Mouse (Mus musculus) limb, embryonic 14.5 days (tissue): ENCODE data around the gene Tbxas1. TPM values are rescaled to one million over a fixed set of nuclear protein-coding genes. Genes with fewer than 3 reads are reported as not detected.

Experiments used
- ATAC-seq: fragments of 200-750 bp; cut with Nextera tagmentation; 2 replicates; pipeline ENCODE4 v1.8.0; 2017; ENCODE audit warnings: low read depth, moderate number of reproducible peaks, moderate TSS enrichment; ENCODE audit not compliant: low FRiP score
- DNase-seq: peaks from one replicate; pipeline ENCODE4 v3.0.0-alpha.2; 2015; ENCODE audit warnings: low spot score
- H3K27ac ChIP-seq: fragments of 300-500 bp; sonication (generic); replicated peaks from 2 replicates; pipeline ENCODE4 v1.5.1; 2014; ENCODE audit warnings: low read depth, mild to moderate bottlenecking, low read length, moderate library complexity, mixed read lengths
- H3K27me3 ChIP-seq: fragments of 300-500 bp; sonication (generic); 2 replicates; pipeline ENCODE4 v1.6.1; 2014; ENCODE audit warnings: low read length, mixed read lengths; ENCODE audit not compliant: control insufficient read depth, insufficient read depth
- H3K36me3 ChIP-seq: fragments of 300-500 bp; sonication (generic); 2 replicates; pipeline ENCODE4 v1.6.1; 2014; ENCODE audit warnings: mild to moderate bottlenecking, low read length, moderate library complexity, mixed read lengths; ENCODE audit not compliant: control insufficient read depth, insufficient read depth
- H3K4me1 ChIP-seq: fragments of 300-500 bp; sonication (generic); 2 replicates; pipeline ENCODE4 v1.6.1; 2014; ENCODE audit warnings: antibody characterized with exemption, low read length, mixed read lengths; ENCODE audit not compliant: control insufficient read depth, insufficient read depth
- H3K4me2 ChIP-seq: fragments of 300-500 bp; sonication (generic); replicated peaks from 2 replicates; pipeline ENCODE4 v1.6.1; 2014; ENCODE audit warnings: low read depth, mild to moderate bottlenecking, low read length, moderate library complexity; ENCODE audit not compliant: severe bottlenecking
- H3K4me3 ChIP-seq: fragments of 300-500 bp; sonication (generic); replicated peaks from 2 replicates; pipeline ENCODE4 v1.5.1; 2014; ENCODE audit warnings: low read length
- H3K9ac ChIP-seq: fragments of 300-500 bp; sonication (generic); 2 replicates; pipeline ENCODE4 v1.6.1; 2014; ENCODE audit warnings: mild to moderate bottlenecking, low read depth, low read length, moderate library complexity; ENCODE audit not compliant: severe bottlenecking
- H3K9me3 ChIP-seq: fragments of 300-500 bp; sonication (generic); 2 replicates; pipeline ENCODE4 v1.6.1; 2016; ENCODE audit warnings: low read length; ENCODE audit not compliant: control insufficient read depth
- POLR2A ChIP-seq: fragments of 200-500 bp; IDR thresholded peaks from 2 replicates; pipeline ENCODE4 v1.8.0; 2012; ENCODE audit warnings: inconsistent platforms, mild to moderate bottlenecking, moderate library complexity, borderline replicate concordance; ENCODE audit not compliant: insufficient read depth, insufficient read length; ENCODE audit errors: extremely low read depth
- WGBS: fragments of 180-500 bp; shearing (Covaris S2); extraction: QIAGEN DNeasy Blood & Tissue Kit; methylation state at CpG from one replicate; pipeline ENCODE4 v1.1.7; 2014; 5-methylcytosine and 5-hydroxymethylcytosine counted together
- polyA plus RNA-seq, 2 experiments: library from polyadenylated mRNA; depleted of rRNA in 1 of 2; stranded (reverse) in 1 of 2; unstranded in 1 of 2; fragments of >200 nt; fragmentation: Nextera tagmentation in 1 of 2; extraction: Ambion mirVana in 1 of 2; gene quantifications; 2 replicates each; pipeline versions ENCODE4 v1.2.1 to v1.2.3; 2012 to 2014

Gene Tbxas1
- polyA plus RNA-seq (2012; rRNA removed): 1.8 and 3.4 TPM in 2 replicates
- 2.6 and 3.2 TPM in 2 replicates for polyA plus RNA-seq (2014; fragmentation: Nextera tagmentation; extraction: Ambion mirVana)

DNA sequence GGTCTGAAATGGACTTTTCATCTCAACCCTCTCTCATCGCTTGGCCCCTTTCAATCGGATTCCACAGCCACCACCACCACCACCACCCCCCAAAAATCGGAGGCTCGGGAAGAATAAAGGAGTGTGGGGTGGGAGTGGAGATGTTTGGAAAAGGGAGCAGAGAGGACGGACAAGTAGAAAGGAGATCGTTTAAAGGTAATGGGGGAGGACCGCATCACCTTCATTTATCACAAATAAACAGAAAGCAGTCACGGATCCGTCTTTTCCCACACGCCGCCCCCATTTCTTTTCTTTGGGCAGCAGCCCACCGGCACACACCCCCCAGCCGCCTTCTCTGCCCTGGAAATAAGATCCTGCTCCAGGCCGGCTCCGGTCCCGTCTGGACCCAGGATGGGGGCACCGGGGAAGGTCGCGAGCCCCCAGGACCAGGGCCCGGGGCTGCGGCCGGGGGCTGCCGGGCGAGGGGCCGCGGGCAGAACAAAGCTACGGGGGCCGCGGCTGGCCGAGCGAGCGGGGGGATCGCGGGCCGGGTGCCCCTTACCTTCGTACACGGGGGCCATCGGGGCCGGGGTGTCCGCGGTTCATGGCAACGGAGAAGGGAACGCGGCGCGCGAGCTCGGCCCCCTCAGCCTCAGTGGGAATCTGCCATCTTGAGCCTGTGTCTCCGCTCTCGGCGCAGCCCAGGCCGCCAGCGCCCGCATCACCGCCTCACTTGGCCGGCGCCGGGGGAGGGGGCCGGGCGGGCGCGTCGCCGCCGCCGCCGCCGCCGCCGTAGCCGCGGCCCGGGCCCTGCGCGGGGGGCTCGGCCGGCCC lies at the start of gene Tbxas1:
Gene Tbxas1 (plus strand): TSS at position 147 of the 813 bp plus-strand sequence.
- 2% methylated on average over 26 of the region's 77 CpGs for WGBS
- H3K4me2 ChIP-seq: peak within 1 kb of the TSS; percentile 51
- H3K9me3 ChIP-seq: no peaks in the 10 kb centered on the region
- 0 out of 2 replicates have a peak, but pooled peaks have one; percentile 14 for TF ChIP-seq POLR2A
- peak within 1 kb of the TSS; percentile 95 for H3K27ac ChIP-seq
- peak within 1 kb of the TSS; percentile 97 for H3K9ac ChIP-seq
- peak within 1 kb of the TSS; percentile 92 for H3K4me3 ChIP-seq
- DNase-seq (peak; percentile 33), ATAC-seq (peak; percentile 56; the same call in 1 of the 2 replicates)
- H3K27me3 ChIP-seq: no peaks in the 10 kb centered on the region
- H3K4me1 ChIP-seq: peaks cover 14% of the 10 kb centered on the region
- no peaks in the 10 kb centered on the region for H3K36me3 ChIP-seq

DNA sequence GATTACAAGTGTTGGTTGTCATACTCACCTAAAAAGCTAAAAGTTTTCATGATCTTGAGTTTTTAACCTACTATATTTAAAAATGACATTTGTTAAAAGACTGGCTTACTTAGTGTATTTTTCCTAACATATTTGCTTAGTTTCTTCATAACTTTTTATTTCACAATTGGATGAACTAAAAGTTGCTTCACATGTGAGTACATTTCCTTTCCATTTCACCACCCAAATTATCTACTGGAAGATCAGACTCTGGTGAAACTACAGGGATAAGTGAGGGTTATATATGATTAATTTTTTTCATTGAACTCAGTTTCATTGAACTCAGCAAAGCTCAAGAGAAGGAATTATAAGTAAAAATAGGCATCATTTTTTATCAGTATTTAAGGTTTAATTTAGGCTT lies 49.3 kb upstream of the Tbxas1 start:
- Histone ChIP-seq H3K4me3 (no peak overlapping the region), H3K9me3 (no peaks in the 10 kb centered on the region), H3K9ac (no peak overlapping the region), H3K27me3 (no peaks in the 10 kb centered on the region), H3K27ac (no peak overlapping the region), H3K36me3 (no peaks in the 10 kb centered on the region), H3K4me2 (no peak overlapping the region), H3K4me1 (no peaks in the 10 kb centered on the region)
- DNase-seq (no peak), ATAC-seq (no peak)
- TF ChIP-seq POLR2A: no peak

DNA sequence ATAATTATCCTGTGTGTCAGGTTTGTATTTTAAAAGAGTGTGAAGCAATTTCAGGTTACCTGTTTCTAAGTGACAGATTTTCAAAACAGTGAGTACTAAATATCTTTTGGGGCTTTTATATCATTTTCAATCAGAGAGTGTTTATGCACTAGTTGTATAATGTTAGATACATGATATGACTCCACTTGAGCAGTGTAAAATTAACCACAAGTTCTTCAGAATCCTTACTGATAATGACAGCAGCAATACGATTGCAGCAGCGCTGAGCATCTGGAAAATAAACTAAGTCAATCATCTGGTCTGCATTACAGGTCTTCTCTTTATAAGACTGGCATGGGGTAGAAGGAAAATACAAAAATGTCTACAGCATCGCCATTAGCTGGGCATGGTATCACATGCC lies 48.3 kb upstream of the Tbxas1 start:
- no peak overlapping the region for H3K9ac ChIP-seq
- ATAC-seq (no peak), DNase-seq (no peak)
- H3K27me3 ChIP-seq: no peaks in the 10 kb centered on the region
- H3K4me1 ChIP-seq: no peaks in the 10 kb centered on the region
- TF ChIP-seq POLR2A: no peak
- H3K9me3 ChIP-seq: no peaks in the 10 kb centered on the region
- H3K27ac ChIP-seq: no peak overlapping the region
- H3K36me3 ChIP-seq: no peaks in the 10 kb centered on the region
- 61% methylated on average over 3 of the region's 3 CpGs for WGBS
- H3K4me2 ChIP-seq: no peak overlapping the region
- no peak overlapping the region for H3K4me3 ChIP-seq

DNA sequence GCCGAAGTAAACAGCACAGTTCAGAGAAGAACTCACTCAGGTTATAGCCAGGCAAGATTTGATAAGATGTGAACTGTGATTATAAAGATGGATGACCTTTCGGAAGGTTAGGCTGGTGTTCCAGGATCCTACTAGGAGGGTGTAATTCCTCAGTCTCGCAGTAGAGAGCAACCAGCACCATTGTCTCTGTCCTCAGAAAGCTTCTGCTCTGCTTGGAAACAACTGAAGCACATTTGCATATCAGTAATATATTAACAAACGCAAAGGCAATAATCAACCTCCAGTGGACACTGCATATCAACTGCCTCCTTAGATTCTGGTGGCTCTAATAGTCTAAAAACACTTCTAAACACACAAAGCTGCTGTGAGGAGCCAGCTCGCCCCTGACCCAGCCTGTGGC lies 47.8 kb upstream of the Tbxas1 start:
- TF ChIP-seq POLR2A: no peak
- WGBS: 71% methylated on average over 5 of the region's 5 CpGs

DNA sequence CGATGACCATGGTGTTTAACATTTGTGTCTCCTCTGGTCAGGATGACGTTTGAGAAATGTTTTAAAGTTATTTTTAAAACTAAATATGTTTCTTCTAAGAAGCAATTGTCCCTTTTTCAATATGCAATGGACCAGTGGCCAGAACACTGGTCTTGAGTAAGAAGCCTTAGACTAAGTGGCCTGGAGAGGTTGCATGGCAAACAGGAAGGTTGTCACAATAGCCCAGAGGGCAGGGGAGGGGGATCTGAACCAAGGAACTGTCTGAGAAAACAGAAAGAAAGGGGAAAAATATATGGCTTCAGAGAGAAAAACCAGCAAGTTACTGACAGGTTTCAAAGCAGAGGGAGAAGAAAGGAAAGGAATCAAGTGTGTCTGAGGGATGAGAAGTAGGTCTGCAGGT lies 47.0 kb upstream of the Tbxas1 start:
- Histone ChIP-seq H3K9ac (no peak overlapping the region), H3K36me3 (no peaks in the 10 kb centered on the region), H3K4me2 (no peak overlapping the region), H3K4me3 (no peak overlapping the region), H3K4me1 (no peaks in the 10 kb centered on the region; the same call in 1 of the 2 replicates), H3K27ac (no peak overlapping the region), H3K27me3 (no peaks in the 10 kb centered on the region), H3K9me3 (no peaks in the 10 kb centered on the region)
- no peak for ATAC-seq
- WGBS: 88% methylated on average over 2 of the region's 2 CpGs
- no peak for DNase-seq
- no peak for TF ChIP-seq POLR2A

More for the DNA sequence above, 47.8 kb upstream of the Tbxas1 start:
- Histone ChIP-seq H3K4me3 (no peak overlapping the region), H3K36me3 (no peaks in the 10 kb centered on the region), H3K4me1 (no peaks in the 10 kb centered on the region), H3K9ac (no peak overlapping the region), H3K9me3 (no peaks in the 10 kb centered on the region), H3K27me3 (no peaks in the 10 kb centered on the region), H3K27ac (no peak overlapping the region), H3K4me2 (no peak overlapping the region)
- no peak for ATAC-seq
- no peak for DNase-seq

DNA sequence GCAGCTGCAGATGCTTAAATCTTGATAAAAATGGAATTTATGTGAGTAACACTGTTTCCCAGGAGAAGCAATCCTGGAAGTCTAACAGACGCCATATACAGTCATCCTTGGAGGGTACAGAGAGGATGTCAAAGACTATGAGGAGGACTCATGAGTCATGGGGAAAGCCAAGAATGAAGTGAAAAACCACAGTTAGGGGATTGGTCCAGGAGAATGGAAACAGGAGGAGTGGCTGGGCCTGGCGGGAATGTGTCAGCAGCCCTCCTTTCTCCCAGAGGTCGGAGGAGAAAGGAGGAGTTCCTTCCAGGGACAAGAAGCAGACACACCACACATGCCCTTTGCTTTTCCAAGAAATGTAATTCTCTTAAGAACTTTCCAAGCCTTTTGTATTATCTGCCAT lies 45.8 kb upstream of the Tbxas1 start:
- Histone ChIP-seq H3K4me2 (no peak overlapping the region), H3K4me3 (no peak overlapping the region), H3K9me3 (no peaks in the 10 kb centered on the region), H3K9ac (no peak overlapping the region), H3K27me3 (no peaks in the 10 kb centered on the region), H3K4me1 (peaks cover 4% of the 10 kb centered on the region; the same call in 1 of the 2 replicates), H3K27ac (no peak overlapping the region), H3K36me3 (no peaks in the 10 kb centered on the region)
- TF ChIP-seq POLR2A: no peak
- DNase-seq: no peak
- ATAC-seq: no peak
- WGBS: 63% methylated on average over 3 of the region's 3 CpGs
